Mouse (Mus musculus) hindbrain, embryonic 13.5 days (tissue): Measurements from ENCODE around the gene Mrpl22. TPM values are rescaled to one million over a fixed set of nuclear protein-coding genes. Genes with fewer than 3 reads are reported as not detected.
A peak's percentile ranks its signal among the peaks of the same experiment; 100 is the strongest.

ENCODE experiments used
- ATAC-seq: fragments of 200-750 bp; cut with Nextera tagmentation; 2 replicates; pipeline ENCODE4 v1.8.0; 2017; ENCODE audit warnings: moderate TSS enrichment; ENCODE audit not compliant: low FRiP score
- H3K27ac ChIP-seq: fragments of 300-500 bp; sonication (generic); 2 replicates; pipeline ENCODE4 v1.5.1; 2015; ENCODE audit warnings: inconsistent platforms, mild to moderate bottlenecking, moderate library complexity
- H3K27me3 ChIP-seq: fragments of 300-500 bp; sonication (generic); 2 replicates; pipeline ENCODE4 v1.6.1; 2015; ENCODE audit warnings: mild to moderate bottlenecking, inconsistent platforms
- H3K36me3 ChIP-seq: fragments of 300-500 bp; sonication (generic); 2 replicates; pipeline ENCODE4 v1.6.1; 2015; ENCODE audit warnings: mild to moderate bottlenecking, inconsistent platforms
- H3K4me1 ChIP-seq: fragments of 300-500 bp; sonication (generic); replicated peaks from 2 replicates; pipeline ENCODE4 v1.6.1; 2015; ENCODE audit warnings: inconsistent platforms
- H3K4me2 ChIP-seq: fragments of 300-500 bp; sonication (generic); 2 replicates; pipeline ENCODE4 v1.6.1; 2015; ENCODE audit warnings: inconsistent platforms, mild to moderate bottlenecking, moderate library complexity
- H3K4me3 ChIP-seq: fragments of 300-500 bp; sonication (generic); 2 replicates; pipeline ENCODE4 v1.5.1; 2015; ENCODE audit warnings: mild to moderate bottlenecking, inconsistent platforms
- H3K9ac ChIP-seq: fragments of 300-500 bp; sonication (generic); 2 replicates; pipeline ENCODE4 v1.6.1; 2015; ENCODE audit warnings: mild to moderate bottlenecking, inconsistent platforms
- H3K9me3 ChIP-seq: fragments of 300-500 bp; sonication (generic); 2 replicates; pipeline ENCODE4 v1.6.1; 2016; ENCODE audit warnings: inconsistent platforms
- WGBS: fragments of 180-500 bp; shearing (Covaris S2); methylation state at CpG from one replicate; pipeline ENCODE4 v1.1.7; 2015; 5-methylcytosine and 5-hydroxymethylcytosine counted together
- polyA plus RNA-seq: library from polyadenylated mRNA; unstranded; fragments of >200 nt; fragmentation: Nextera tagmentation; extraction: Ambion mirVana; gene quantifications from 2 replicates; pipeline ENCODE4 v1.2.1, GENCODE M21; 2015

Gene Mrpl22
- 104 and 108 TPM in 2 replicates for polyA plus RNA-seq

GRCm38 (mm10) chr11:58171459-58172091, at the start of gene Mrpl22:
Mrpl22 (plus strand) TSS chr11:58171661.
- ATAC-seq = peak; percentile 81
- peak within 1 kb of the TSS; percentile 78 for H3K27ac ChIP-seq
- WGBS = 1% methylated on average over 34 of the region's 34 CpGs
- peak within 1 kb of the TSS; percentile 86 for H3K4me2 ChIP-seq
- H3K9ac ChIP-seq = peak within 1 kb of the TSS; percentile 82
- H3K4me3 ChIP-seq = peak within 1 kb of the TSS; percentile 79
- peaks cover 26% of the 10 kb centered on the region for H3K4me1 ChIP-seq
- H3K27me3 ChIP-seq = no peaks in the 10 kb centered on the region
- no peaks in the 10 kb centered on the region for H3K9me3 ChIP-seq
- peaks cover 34% of the 10 kb centered on the region for H3K36me3 ChIP-seq

GRCm38 (mm10) chr11:58123711-58124110, 47.8 kb upstream of the Mrpl22 start:
- no peak overlapping the region for H3K27ac ChIP-seq
- peaks cover 89% of the 10 kb centered on the region for H3K36me3 ChIP-seq
- peaks cover 8% of the 10 kb centered on the region; the same call in 1 of the 2 replicates for H3K4me1 ChIP-seq
- no peak overlapping the region for H3K4me2 ChIP-seq
- no peak overlapping the region for H3K9ac ChIP-seq
- H3K4me3 ChIP-seq = no peak overlapping the region
- 84% methylated on average over 2 of the region's 2 CpGs for WGBS
- no peaks in the 10 kb centered on the region for H3K9me3 ChIP-seq
- no peak for ATAC-seq
- H3K27me3 ChIP-seq = no peaks in the 10 kb centered on the region

- no peak overlapping the region for H3K9ac ChIP-seq
- H3K27ac ChIP-seq = no peak overlapping the region
- no peaks in the 10 kb centered on the region for H3K9me3 ChIP-seq
- no peaks in the 10 kb centered on the region for H3K27me3 ChIP-seq
- no peak overlapping the region for H3K4me3 ChIP-seq
- WGBS = 88% methylated on average over 11 of the region's 11 CpGs
- peaks cover 90% of the 10 kb centered on the region for H3K36me3 ChIP-seq
- no peak for ATAC-seq
- H3K4me1 ChIP-seq = peaks cover 8% of the 10 kb centered on the region; the same call in 1 of the 2 replicates
- no peak overlapping the region for H3K4me2 ChIP-seq
Observed at GRCm38 (mm10) chr11:58125021-58125420, 46.4 kb upstream of the Mrpl22 start.

GRCm38 (mm10) chr11:58126397-58127160, 44.9 kb upstream of the Mrpl22 start:
- Histone ChIP-seq H3K36me3 (peaks cover 90% of the 10 kb centered on the region), H3K9ac (no peak overlapping the region), H3K27ac (0 out of 2 replicates have a peak overlapping the region, but pooled peaks have one; percentile 35), H3K4me3 (no peak overlapping the region), H3K9me3 (no peaks in the 10 kb centered on the region), H3K27me3 (no peaks in the 10 kb centered on the region), H3K4me1 (peaks cover 8% of the 10 kb centered on the region; the same call in 1 of the 2 replicates), H3K4me2 (no peak overlapping the region)
- no peak for ATAC-seq
- 69% methylated on average over 7 of the region's 7 CpGs for WGBS

- Histone ChIP-seq H3K27ac (no peak overlapping the region), H3K27me3 (no peaks in the 10 kb centered on the region), H3K9me3 (no peaks in the 10 kb centered on the region), H3K4me1 (peaks cover 8% of the 10 kb centered on the region; the same call in 1 of the 2 replicates), H3K4me3 (no peak overlapping the region), H3K4me2 (no peak overlapping the region), H3K36me3 (peaks cover 92% of the 10 kb centered on the region), H3K9ac (no peak overlapping the region)
- no peak for ATAC-seq
- WGBS = 95% methylated on average over 2 of the region's 2 CpGs
Observed at GRCm38 (mm10) chr11:58127544-58127943, 43.9 kb upstream of the Mrpl22 start.

GRCm38 (mm10) chr11:58129302-58129843, 42.1 kb upstream of the Mrpl22 start:
- no peak overlapping the region for H3K27ac ChIP-seq
- no peak overlapping the region for H3K4me2 ChIP-seq
- no peak for ATAC-seq
- H3K36me3 ChIP-seq = peaks cover 91% of the 10 kb centered on the region
- no peaks in the 10 kb centered on the region for H3K27me3 ChIP-seq
- H3K4me3 ChIP-seq = no peak overlapping the region
- 87% methylated on average over 6 of the region's 6 CpGs for WGBS
- peaks cover 8% of the 10 kb centered on the region; the same call in 1 of the 2 replicates for H3K4me1 ChIP-seq
- no peaks in the 10 kb centered on the region for H3K9me3 ChIP-seq
- no peak overlapping the region for H3K9ac ChIP-seq

- Histone ChIP-seq H3K27me3 (no peaks in the 10 kb centered on the region), H3K27ac (no peak overlapping the region), H3K4me2 (no peak overlapping the region), H3K36me3 (peaks cover 95% of the 10 kb centered on the region), H3K9me3 (no peaks in the 10 kb centered on the region), H3K9ac (no peak overlapping the region), H3K4me1 (no peaks in the 10 kb centered on the region), H3K4me3 (no peak overlapping the region)
- 96% methylated on average over 3 of the region's 3 CpGs for WGBS
- no peak for ATAC-seq
Observed at GRCm38 (mm10) chr11:58132026-58132425, 39.4 kb upstream of the Mrpl22 start.

- H3K27me3 ChIP-seq = no peaks in the 10 kb centered on the region
- no peak for ATAC-seq
- no peak overlapping the region for H3K27ac ChIP-seq
- H3K9ac ChIP-seq = no peak overlapping the region
- H3K4me1 ChIP-seq = no peaks in the 10 kb centered on the region
- no peaks in the 10 kb centered on the region for H3K9me3 ChIP-seq
- peaks cover 94% of the 10 kb centered on the region for H3K36me3 ChIP-seq
- H3K4me3 ChIP-seq = no peak overlapping the region
- H3K4me2 ChIP-seq = no peak overlapping the region
Observed at GRCm38 (mm10) chr11:58134869-58135268, 36.6 kb upstream of the Mrpl22 start.

GRCm38 (mm10) chr11:58135296-58135695, 36.2 kb upstream of the Mrpl22 start:
- Histone ChIP-seq H3K4me1 (no peaks in the 10 kb centered on the region), H3K9me3 (no peaks in the 10 kb centered on the region), H3K27me3 (no peaks in the 10 kb centered on the region), H3K4me2 (no peak overlapping the region), H3K27ac (no peak overlapping the region), H3K36me3 (peaks cover 94% of the 10 kb centered on the region), H3K9ac (no peak overlapping the region), H3K4me3 (no peak overlapping the region)
- no peak for ATAC-seq

- H3K9me3 ChIP-seq = no peaks in the 10 kb centered on the region
- H3K4me3 ChIP-seq = no peak overlapping the region
- ATAC-seq = no peak
- no peak overlapping the region for H3K9ac ChIP-seq
- H3K36me3 ChIP-seq = peaks cover 94% of the 10 kb centered on the region
- H3K27ac ChIP-seq = no peak overlapping the region
- H3K4me2 ChIP-seq = no peak overlapping the region
- H3K4me1 ChIP-seq = no peaks in the 10 kb centered on the region
- no peaks in the 10 kb centered on the region for H3K27me3 ChIP-seq
- 95% methylated on average over 6 of the region's 6 CpGs for WGBS
Observed at GRCm38 (mm10) chr11:58136677-58137076, 34.8 kb upstream of the Mrpl22 start.

- WGBS = 73% methylated on average over 11 of the region's 11 CpGs
- peaks cover 93% of the 10 kb centered on the region for H3K36me3 ChIP-seq
- ATAC-seq = no peak
Observed at GRCm38 (mm10) chr11:58138821-58139220, 32.6 kb upstream of the Mrpl22 start.

GRCm38 (mm10) chr11:58139466-58139865, 32.0 kb upstream of the Mrpl22 start:
- H3K27me3 ChIP-seq = no peaks in the 10 kb centered on the region
- no peak overlapping the region for H3K27ac ChIP-seq
- WGBS = 87% methylated on average over 3 of the region's 3 CpGs
- H3K36me3 ChIP-seq = peaks cover 93% of the 10 kb centered on the region
- no peak overlapping the region for H3K9ac ChIP-seq
- H3K4me1 ChIP-seq = no peaks in the 10 kb centered on the region
- no peak overlapping the region for H3K4me3 ChIP-seq
- H3K4me2 ChIP-seq = no peak overlapping the region
- no peaks in the 10 kb centered on the region for H3K9me3 ChIP-seq
- no peak for ATAC-seq

More at GRCm38 (mm10) chr11:58138821-58139220, 32.6 kb upstream of the Mrpl22 start:
- H3K4me3 ChIP-seq = no peak overlapping the region
- no peaks in the 10 kb centered on the region for H3K4me1 ChIP-seq
- no peaks in the 10 kb centered on the region for H3K27me3 ChIP-seq
- H3K27ac ChIP-seq = no peak overlapping the region
- H3K4me2 ChIP-seq = no peak overlapping the region
- H3K9me3 ChIP-seq = no peaks in the 10 kb centered on the region
- H3K9ac ChIP-seq = no peak overlapping the region
